Mouse (Mus musculus): ENCODE data around the gene Rac2. TPM values are rescaled to one million over a fixed set of nuclear protein-coding genes. Genes with fewer than 3 reads are reported as not detected.

Gene Rac2
- total RNA-seq, 1 experiment from 2014 or later = 9.0 TPM

- no peak for DNase-seq
Measured at GRCm38 (mm10) chr15:78521892-78522291, 50.7 kb downstream of the Rac2 start.

- no peak for DNase-seq
Measured at GRCm38 (mm10) chr15:78521331-78521730, 51.3 kb downstream of the Rac2 start.

GRCm38 (mm10) chr15:78520112-78520715 lies 52.4 kb downstream of the Rac2 start:
- peak; percentile 72 for DNase-seq

- DNase-seq = no peak
Measured at GRCm38 (mm10) chr15:78518221-78518620, 54.4 kb downstream of the Rac2 start.

- DNase-seq = no peak
Measured at GRCm38 (mm10) chr15:78515759-78516158, 56.8 kb downstream of the Rac2 start.

GRCm38 (mm10) chr15:78514393-78515146 lies 58.0 kb downstream of the Rac2 start:
- DNase-seq = peak; percentile 87

- DNase-seq = no peak
Measured at GRCm38 (mm10) chr15:78513019-78513418, 59.6 kb downstream of the Rac2 start.

- no peak for DNase-seq
Measured at GRCm38 (mm10) chr15:78511951-78512350, 60.6 kb downstream of the Rac2 start.

- DNase-seq = no peak
Measured at GRCm38 (mm10) chr15:78510736-78511135, 61.8 kb downstream of the Rac2 start.

GRCm38 (mm10) chr15:78510121-78510576 lies 62.4 kb downstream of the Rac2 start:
- no peak for DNase-seq

GRCm38 (mm10) chr15:78509297-78509899 lies 63.2 kb downstream of the Rac2 start:
- no peak for DNase-seq

Other genes with a start within 250 kb of the Rac2 start
- gene Csf2rb, start 247.0 kb downstream of the Rac2 start, total RNA-seq (2021) = 5.9 and 27.2 TPM in 2 replicates
- not detected in 2 replicates for gene Tex33, start 176.9 kb downstream of the Rac2 start, total RNA-seq (2021)
- gene Tst, start 166.9 kb downstream of the Rac2 start, total RNA-seq (2021) = 167 and 212 TPM in 2 replicates
- 43.6 and 57.0 TPM in 2 replicates for gene Mpst, start 166.4 kb downstream of the Rac2 start, total RNA-seq (2021)
- 83.4 and 88.8 TPM in 2 replicates for gene Kctd17, start 144.2 kb downstream of the Rac2 start, total RNA-seq (2021)
- 2.9 and 37.6 TPM in 2 replicates for gene Tmprss6, start 104.1 kb downstream of the Rac2 start, total RNA-seq (2021)
- gene Il2rb, start 77.5 kb downstream of the Rac2 start, total RNA-seq (2021) = 0.41 and 4.2 TPM in 2 replicates
- gene C1qtnf6, start 41.4 kb downstream of the Rac2 start, total RNA-seq (2021) = 53.4 and 69.2 TPM in 2 replicates
- gene Sstr3, start 28.1 kb downstream of the Rac2 start, total RNA-seq (2021) = 0.56 and 0.98 TPM in 2 replicates
- gene Cyth4, start 24.3 kb upstream of the Rac2 start, total RNA-seq (2021) = 4.6 and 12.8 TPM in 2 replicates
- gene Elfn2, start 146.0 kb upstream of the Rac2 start, total RNA-seq (2021) = 4.4 and 5.6 TPM in 2 replicates
- 13.1 and 19.8 TPM in 2 replicates for gene Mfng, start 200.7 kb upstream of the Rac2 start, total RNA-seq (2021)
- gene Card10, start 230.3 kb upstream of the Rac2 start, total RNA-seq (2021) = 10.6 and 12.7 TPM in 2 replicates